Mouse (Mus musculus): Measurements from ENCODE around the gene Sgk1.
"Not testable (repeated sequence)": the region's sequence is repeated elsewhere in the genome, so short reads cannot be mapped to it uniquely, and the experiment has no call there.

Gene Sgk1

GRCm38 (mm10) chr10:21866504-21866903 is 15.5 kb upstream of the Sgk1 start:
- DNase-seq (ENCODE audit: low read depth, low spot score): no peak

- DNase-seq (ENCODE audit: low read depth, low spot score): no peak
Observed at GRCm38 (mm10) chr10:21868221-21868620, 13.8 kb upstream of the Sgk1 start.

GRCm38 (mm10) chr10:21868623-21869022 is 13.4 kb upstream of the Sgk1 start:
- DNase-seq (ENCODE audit: low read depth, low spot score): no peak

GRCm38 (mm10) chr10:21881837-21882183 is 174 bp upstream of the Sgk1 start:
- no peak for DNase-seq (ENCODE audit: low read depth, low spot score)

GRCm38 (mm10) chr10:21883587-21883986 is 1.6 kb downstream of the Sgk1 start:
- no peak for DNase-seq (ENCODE audit: low read depth, low spot score)

- no peak for DNase-seq (ENCODE audit: low read depth, low spot score)
Observed at GRCm38 (mm10) chr10:21884534-21884933, 2.5 kb downstream of the Sgk1 start.

- no peak for DNase-seq (ENCODE audit: low read depth, low spot score)
Observed at GRCm38 (mm10) chr10:21889141-21889765, 7.3 kb downstream of the Sgk1 start.

- DNase-seq (ENCODE audit: low read depth, low spot score): no peak
Observed at GRCm38 (mm10) chr10:21890293-21890692, 8.3 kb downstream of the Sgk1 start.

GRCm38 (mm10) chr10:21891442-21891841 is 9.5 kb downstream of the Sgk1 start:
- no peak for DNase-seq (ENCODE audit: low read depth, low spot score)

- DNase-seq (ENCODE audit: low read depth, low spot score): no peak
Observed at GRCm38 (mm10) chr10:21892104-21892503, 10.1 kb downstream of the Sgk1 start.

GRCm38 (mm10) chr10:21898417-21898816 is 16.4 kb downstream of the Sgk1 start:
- no peak for DNase-seq (ENCODE audit: low read depth, low spot score)

- DNase-seq (ENCODE audit: low read depth, low spot score): not testable (repeated sequence)
Observed at GRCm38 (mm10) chr10:21898851-21899250, 16.9 kb downstream of the Sgk1 start.

GRCm38 (mm10) chr10:21899397-21899796 is 17.4 kb downstream of the Sgk1 start:
- DNase-seq (ENCODE audit: low read depth, low spot score): no peak

- DNase-seq (ENCODE audit: low read depth, low spot score): peak; percentile 26
Observed at GRCm38 (mm10) chr10:21902152-21903140, 20.5 kb downstream of the Sgk1 start.

GRCm38 (mm10) chr10:21904151-21904550 is 22.2 kb downstream of the Sgk1 start:
- DNase-seq (ENCODE audit: low read depth, low spot score): no peak

- DNase-seq (ENCODE audit: low read depth, low spot score): no peak
Observed at GRCm38 (mm10) chr10:21905616-21906015, 23.6 kb downstream of the Sgk1 start.

- no peak for DNase-seq (ENCODE audit: low read depth, low spot score)
Observed at GRCm38 (mm10) chr10:21906894-21907446, 25.0 kb downstream of the Sgk1 start.

- no peak for DNase-seq (ENCODE audit: low read depth, low spot score)
Observed at GRCm38 (mm10) chr10:21907784-21908183, 25.8 kb downstream of the Sgk1 start.

- no peak for DNase-seq (ENCODE audit: low read depth, low spot score)
Observed at GRCm38 (mm10) chr10:21908686-21909085, 26.7 kb downstream of the Sgk1 start.

- DNase-seq (ENCODE audit: low read depth, low spot score): no peak
Observed at GRCm38 (mm10) chr10:21910334-21910733, 28.4 kb downstream of the Sgk1 start.

GRCm38 (mm10) chr10:21911303-21911947 is 29.4 kb downstream of the Sgk1 start:
- no peak for DNase-seq (ENCODE audit: low read depth, low spot score)

- DNase-seq (ENCODE audit: low read depth, low spot score): no peak
Observed at GRCm38 (mm10) chr10:21914751-21915150, 32.8 kb downstream of the Sgk1 start.
